Mouse (Mus musculus): ENCODE measurements at regions not wholly inside any gene's neighbourhood (a gene's known extent, or its start where the extent isn't known, plus 50 kb on each side); places are given as distances from the start of the nearest gene placed in this dataset.

- TF ChIP-seq CTCF (conservative IDR thresholded peaks at IDR 0.05 in 1 of 2, IDR thresholded peaks at IDR 0.05 in 1 of 2; ENCODE audit: low read depth in 2 of 2, low read length in 2 of 2) (no peak), JUND (conservative IDR thresholded peaks at IDR 0.05; ENCODE audit: low read depth, low read length) (no peak), ZC3H11A (IDR thresholded peaks at IDR 0.05; ENCODE audit: low read depth, low read length) (no peak), MYC (IDR thresholded peaks at IDR 0.05; ENCODE audit: low read depth, low read length) (no peak)
Measured at GRCm38 (mm10) chr8:60220946-60221345, 282.1 kb downstream of the Gm10283 start.

Data from CH12.LX (cell line).